ENCODE assay signal across 13 mouse cellular contexts in genomic region chr10:4278041-4278440, GRCm38 (mm10). TPM values are rescaled to one million over a fixed set of nuclear protein-coding genes. Genes with fewer than 3 reads are reported as not detected.
DNase-seq lines count a peak whose midpoint lies in the region; ATAC-seq lines count a peak whose summit lies in the region.
"Had no signal": no experiment of that assay in that cellular context is flagged by ENCODE, and none has a peak within 500 bp of the region (broad histone marks: within the 10 kb centered on the region; RNA-seq: fewer than 3 reads in every experiment).

No protein-coding gene starts in this region.

- H3K4me1 ChIP-seq in embryonic facial prominence, embryonic 14.5 days (ENCODE audit: control insufficient read depth, insufficient read depth, low read length): no peaks in the 10 kb centered on the region
- H3K4me1 ChIP-seq in embryonic facial prominence, embryonic 10.5 days: no peaks in the 10 kb centered on the region; the same call in 1 of the 2 replicates
- peaks cover 7% of the 10 kb centered on the region; the same call in 1 of the 2 replicates for H3K4me1 ChIP-seq in neural tube, embryonic 13.5 days (replicated peaks)
- 0 out of 2 replicates have a peak, but pooled peaks cover 3% of the 10 kb centered on the region for H3K4me1 ChIP-seq in neural tube, embryonic 15.5 days
- H3K4me1 ChIP-seq in heart, embryonic 12.5 days (replicated peaks): peaks cover 22% of the 10 kb centered on the region
- H3K4me1 ChIP-seq in stomach, embryonic 14.5 days (ENCODE audit: control insufficient read depth, insufficient read depth, low read length): peaks cover 8% of the 10 kb centered on the region; the same call in 1 of the 2 replicates
- no peaks in the 10 kb centered on the region for H3K4me1 ChIP-seq in hindbrain, embryonic 13.5 days (replicated peaks)
- H3K4me1 ChIP-seq: forebrain, embryonic 10.5 days; liver, embryonic 12.5 days had no signal

- H3K27ac ChIP-seq in embryonic facial prominence, embryonic 14.5 days (replicated peaks; ENCODE audit: low read depth, low read length): no peak overlapping the region
- no peak overlapping the region for H3K27ac ChIP-seq in embryonic facial prominence, embryonic 10.5 days (replicated peaks)
- 0 out of 2 replicates have a peak overlapping the region, but pooled peaks have one; percentile 49 for H3K27ac ChIP-seq in neural tube, embryonic 13.5 days (replicated peaks)
- no peak overlapping the region for H3K27ac ChIP-seq in neural tube, embryonic 15.5 days (replicated peaks)
- H3K27ac ChIP-seq in heart, embryonic 12.5 days (ENCODE audit: poor library complexity, severe bottlenecking): no peak overlapping the region
- H3K27ac ChIP-seq in stomach, embryonic 14.5 days (ENCODE audit: low read length): no peak overlapping the region
- H3K27ac ChIP-seq in hindbrain, embryonic 13.5 days: no peak overlapping the region
- H3K27ac ChIP-seq: forebrain, embryonic 10.5 days; liver, embryonic 12.5 days had no signal

- H3K27me3 ChIP-seq in embryonic facial prominence, embryonic 14.5 days (replicated peaks; ENCODE audit: control insufficient read depth, insufficient read depth, low read length): no peaks in the 10 kb centered on the region
- no peaks in the 10 kb centered on the region for H3K27me3 ChIP-seq in embryonic facial prominence, embryonic 10.5 days (replicated peaks; ENCODE audit: low read depth, poor library complexity, severe bottlenecking)
- no peaks in the 10 kb centered on the region for H3K27me3 ChIP-seq in neural tube, embryonic 13.5 days
- H3K27me3 ChIP-seq in neural tube, embryonic 15.5 days (replicated peaks): no peaks in the 10 kb centered on the region
- H3K27me3 ChIP-seq in heart, embryonic 12.5 days (replicated peaks): no peaks in the 10 kb centered on the region
- no peaks in the 10 kb centered on the region for H3K27me3 ChIP-seq in stomach, embryonic 14.5 days (ENCODE audit: control insufficient read depth, insufficient read depth, low read length)
- H3K27me3 ChIP-seq in hindbrain, embryonic 13.5 days: no peaks in the 10 kb centered on the region
- H3K27me3 ChIP-seq: liver, embryonic 12.5 days had no signal

- H3K4me3 ChIP-seq in embryonic facial prominence, embryonic 14.5 days (ENCODE audit: low read depth, low read length): no peak overlapping the region
- no peak overlapping the region for H3K4me3 ChIP-seq in embryonic facial prominence, embryonic 10.5 days
- no peak overlapping the region for H3K4me3 ChIP-seq in neural tube, embryonic 13.5 days
- H3K4me3 ChIP-seq in neural tube, embryonic 15.5 days (replicated peaks): no peak overlapping the region
- no peak overlapping the region for H3K4me3 ChIP-seq in heart, embryonic 12.5 days
- H3K4me3 ChIP-seq in stomach, embryonic 14.5 days (ENCODE audit: low read depth, low read length): no peak overlapping the region
- no peak overlapping the region for H3K4me3 ChIP-seq in hindbrain, embryonic 13.5 days
- H3K4me3 ChIP-seq: forebrain, embryonic 10.5 days; liver, embryonic 12.5 days had no signal

- H3K9ac ChIP-seq in embryonic facial prominence, embryonic 14.5 days (ENCODE audit: low read depth, low read length): no peak overlapping the region
- H3K9ac ChIP-seq in neural tube, embryonic 13.5 days: no peak overlapping the region
- H3K9ac ChIP-seq in neural tube, embryonic 15.5 days (replicated peaks): no peak overlapping the region
- H3K9ac ChIP-seq in heart, embryonic 12.5 days: no peak overlapping the region
- H3K9ac ChIP-seq in stomach, embryonic 14.5 days (replicated peaks; ENCODE audit: low read depth, low read length): no peak overlapping the region
- no peak overlapping the region for H3K9ac ChIP-seq in hindbrain, embryonic 13.5 days
- H3K9ac ChIP-seq: liver, embryonic 12.5 days had no signal

- ATAC-seq in embryonic facial prominence, embryonic 14.5 days (ENCODE audit: low read depth): no peak
- ATAC-seq in neural tube, embryonic 13.5 days (ENCODE audit: low read depth): peak; percentile 32; the same call in 1 of the 2 replicates
- ATAC-seq in neural tube, embryonic 15.5 days (ENCODE audit: low FRiP score): no peak
- ATAC-seq in heart, embryonic 12.5 days (ENCODE audit: insufficient number of reproducible peaks, low FRiP score): peak; percentile 51; the same call in 1 of the 2 replicates
- ATAC-seq in stomach, embryonic 14.5 days (ENCODE audit: insufficient number of reproducible peaks, insufficient read depth, low FRiP score, low read depth): peak; percentile 28; the same call in 1 of the 2 replicates
- no peak for ATAC-seq in hindbrain, embryonic 13.5 days (ENCODE audit: low FRiP score)
- ATAC-seq: liver, embryonic 12.5 days had no signal

- WGBS in embryonic facial prominence, embryonic 14.5 days: 50% methylated on average over 6 of the region's 6 CpGs
- WGBS in embryonic facial prominence, embryonic 10.5 days: 76% methylated on average over 6 of the region's 6 CpGs
- WGBS in neural tube, embryonic 13.5 days: 64% methylated on average over 6 of the region's 6 CpGs
- WGBS in neural tube, embryonic 15.5 days: 60% methylated on average over 6 of the region's 6 CpGs
- 23% methylated on average over 6 of the region's 6 CpGs for WGBS in heart, embryonic 12.5 days
- 32% methylated on average over 6 of the region's 6 CpGs for WGBS in stomach, embryonic 14.5 days
- 73% methylated on average over 6 of the region's 6 CpGs for WGBS in hindbrain, embryonic 13.5 days

- H3K9me3 ChIP-seq in embryonic facial prominence, embryonic 14.5 days (ENCODE audit: control insufficient read depth, low read length): no peaks in the 10 kb centered on the region
- H3K9me3 ChIP-seq in embryonic facial prominence, embryonic 10.5 days: no peaks in the 10 kb centered on the region
- H3K9me3 ChIP-seq in neural tube, embryonic 13.5 days: no peaks in the 10 kb centered on the region
- no peaks in the 10 kb centered on the region for H3K9me3 ChIP-seq in neural tube, embryonic 15.5 days (replicated peaks)
- H3K9me3 ChIP-seq in heart, embryonic 12.5 days (replicated peaks): no peaks in the 10 kb centered on the region
- no peaks in the 10 kb centered on the region for H3K9me3 ChIP-seq in stomach, embryonic 14.5 days (ENCODE audit: control insufficient read depth, low read depth, low read length)
- H3K9me3 ChIP-seq in hindbrain, embryonic 13.5 days: no peaks in the 10 kb centered on the region
- H3K9me3 ChIP-seq: forebrain, embryonic 10.5 days; liver, embryonic 12.5 days had no signal

- no peaks in the 10 kb centered on the region for H3K36me3 ChIP-seq in embryonic facial prominence, embryonic 14.5 days (ENCODE audit: control insufficient read depth, insufficient read depth, low read length)
- H3K36me3 ChIP-seq in embryonic facial prominence, embryonic 10.5 days (replicated peaks): no peaks in the 10 kb centered on the region
- no peaks in the 10 kb centered on the region for H3K36me3 ChIP-seq in neural tube, embryonic 13.5 days
- no peaks in the 10 kb centered on the region for H3K36me3 ChIP-seq in neural tube, embryonic 15.5 days
- H3K36me3 ChIP-seq in heart, embryonic 12.5 days: no peaks in the 10 kb centered on the region
- H3K36me3 ChIP-seq in stomach, embryonic 14.5 days (ENCODE audit: control insufficient read depth, insufficient read depth, low read length): no peaks in the 10 kb centered on the region
- no peaks in the 10 kb centered on the region for H3K36me3 ChIP-seq in hindbrain, embryonic 13.5 days
- H3K36me3 ChIP-seq: forebrain, embryonic 10.5 days; liver, embryonic 12.5 days had no signal

- no peak overlapping the region for H3K4me2 ChIP-seq in embryonic facial prominence, embryonic 14.5 days (ENCODE audit: low read depth, low read length)
- no peak overlapping the region for H3K4me2 ChIP-seq in neural tube, embryonic 13.5 days
- H3K4me2 ChIP-seq in neural tube, embryonic 15.5 days: no peak overlapping the region
- no peak overlapping the region for H3K4me2 ChIP-seq in heart, embryonic 12.5 days
- no peak overlapping the region for H3K4me2 ChIP-seq in stomach, embryonic 14.5 days (replicated peaks; ENCODE audit: low read depth, low read length)
- H3K4me2 ChIP-seq in hindbrain, embryonic 13.5 days: no peak overlapping the region
- H3K4me2 ChIP-seq: liver, embryonic 12.5 days had no signal

- DNase-seq in embryonic facial prominence, embryonic 14.5 days (ENCODE audit: low spot score): peak; percentile 39
- no peak for DNase-seq in embryonic facial prominence, embryonic 10.5 days (ENCODE audit: low spot score)
- no peak for DNase-seq in cerebellum, adult 18-20 months
- DNase-seq: adrenal gland, adult 8-10 months; embryo, embryonic 11 days; kidney, adult 8-10 months had no signal

RNA-seq across cellular contexts. Expression of gene Akap12, which starts 11.9 kb away (rescaled TPM):
- polyA plus RNA-seq in embryonic facial prominence, embryonic 14.5 days (2014; fragmentation: Nextera tagmentation; extraction: Ambion mirVana): 67.9 and 72.8 TPM in 2 replicates
- 22.1 and 24.3 TPM in 2 replicates for polyA plus RNA-seq in embryonic facial prominence, embryonic 10.5 days (2016; fragmentation: Nextera tagmentation; extraction: Ambion mirVana)
- polyA plus RNA-seq in neural tube, embryonic 13.5 days (2015; fragmentation: Nextera tagmentation; extraction: Ambion mirVana): 78.6 and 80.2 TPM in 2 replicates
- polyA plus RNA-seq in neural tube, embryonic 15.5 days (2015; fragmentation: Nextera tagmentation; extraction: Ambion mirVana): 52.2 and 57.1 TPM in 2 replicates
- 52.6 and 54.2 TPM in 2 replicates for polyA plus RNA-seq in heart, embryonic 12.5 days (2016; fragmentation: Nextera tagmentation; extraction: Ambion mirVana)
- 59.0 and 64.0 TPM in 2 replicates for polyA plus RNA-seq in stomach, embryonic 14.5 days (2014; fragmentation: Nextera tagmentation; extraction: Ambion mirVana)
- polyA plus RNA-seq in hindbrain, embryonic 13.5 days (2015; fragmentation: Nextera tagmentation; extraction: Ambion mirVana): 47.8 and 50.5 TPM in 2 replicates

Comparison
In these comparisons a context has a peak if more than half of its experiments do, and no peak if none do; other contexts are left out.
1. ATAC-seq: peak in neural tube, embryonic 13.5 days (single experiment), heart, embryonic 12.5 days (single experiment) and stomach, embryonic 14.5 days (single experiment); none in embryonic facial prominence, embryonic 14.5 days (single experiment), neural tube, embryonic 15.5 days (single experiment) and hindbrain, embryonic 13.5 days (single experiment).